Mouse (Mus musculus) E14TG2a.4 (cell line): ENCODE data around the gene Hoxd8.
A peak's percentile ranks its signal among the peaks of the same experiment; 100 is the strongest.

Experiments
- H3K27me3 ChIP-seq: 2 replicates; pipeline ENCODE4 v1.6.1; 2014; ENCODE audit warnings: low read length, control low read depth; ENCODE audit not compliant: insufficient read depth
- H3K36me3 ChIP-seq: 2 replicates; pipeline ENCODE4 v1.6.1; 2014; ENCODE audit warnings: low read length, control low read depth; ENCODE audit not compliant: insufficient read depth
- H3K4me1 ChIP-seq: replicated peaks from 2 replicates; pipeline ENCODE4 v1.6.1; 2014; ENCODE audit warnings: low read depth, low read length, control low read depth
- H3K4me3 ChIP-seq: replicated peaks from 2 replicates; pipeline ENCODE4 v1.5.1; 2014; ENCODE audit warnings: mild to moderate bottlenecking, low read length
- H3K9me3 ChIP-seq: 2 replicates; pipeline ENCODE4 v1.6.1; 2014; ENCODE audit warnings: low read length, control low read depth
- CTCF ChIP-seq: conservative IDR thresholded peaks from 2 replicates; pipeline ENCODE4 v1.5.1; 2014; ENCODE audit warnings: low read length
- NANOG ChIP-seq: IDR thresholded peaks from 2 replicates; pipeline ENCODE4 v1.6.1; 2014; ENCODE audit warnings: borderline replicate concordance, low read length, mixed read lengths
- POU5F1 ChIP-seq: IDR thresholded peaks from 2 replicates; pipeline ENCODE4 v1.6.1; 2014; ENCODE audit warnings: low read length, borderline replicate concordance

Hoxd8 gene

DNA sequence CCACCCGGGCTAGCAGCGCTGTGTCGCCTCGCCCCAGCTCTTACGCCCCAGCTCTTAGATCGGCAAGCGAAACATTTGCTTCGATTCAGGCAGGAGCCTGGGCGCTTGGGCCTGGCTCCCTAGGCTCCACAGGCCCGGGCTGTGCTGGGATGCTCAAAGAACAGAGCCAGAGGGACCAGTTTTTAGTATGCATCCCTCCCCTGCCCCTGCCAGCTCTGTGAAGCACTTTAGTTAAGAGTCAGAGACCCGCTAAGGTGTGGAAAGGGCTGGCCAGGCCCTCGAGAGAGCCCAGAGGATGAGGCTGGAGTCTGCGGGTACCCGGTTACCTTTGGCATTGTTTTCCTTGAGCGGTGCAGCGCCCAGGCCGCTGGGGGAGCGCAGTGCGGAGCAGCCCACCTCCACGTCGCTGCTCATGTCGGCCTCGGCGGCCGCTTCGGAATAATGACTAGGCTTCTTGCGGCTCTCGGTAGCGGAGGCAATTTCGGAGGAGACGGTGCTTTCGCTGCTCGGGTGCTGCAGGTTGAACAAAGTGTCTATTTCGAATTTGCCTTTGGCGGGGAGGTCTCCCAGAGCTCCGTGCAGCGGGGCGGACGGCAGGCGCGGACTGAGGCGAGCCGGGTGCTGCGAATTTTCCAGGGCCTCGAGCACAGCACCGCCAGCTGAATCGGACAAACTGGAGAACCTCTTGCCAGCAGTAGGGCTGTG, 45.6 kb upstream of the Hoxd8 start:
- TF ChIP-seq CTCF, result no peak
- TF ChIP-seq NANOG, result no peak

GRCm38 (mm10) chr2:74659507-74660005, 44.9 kb upstream of the Hoxd8 start, which contains the start of gene Evx2:
Gene Evx2 (minus strand): TSS chr2:74659557.
- Histone ChIP-seq H3K9me3 (no peaks in the 10 kb centered on the region), H3K36me3 (no peaks in the 10 kb centered on the region), H3K4me1 (peaks cover 44% of the 10 kb centered on the region), H3K27me3 (peaks cover 95% of the 10 kb centered on the region), H3K4me3 (peak within 1 kb of the TSS; percentile 35; the same call in 1 of the 2 replicates)
- TF ChIP-seq NANOG, result no peak
- TF ChIP-seq CTCF, result no peak
- no peak for TF ChIP-seq POU5F1

More for the DNA sequence above, 45.6 kb upstream of the Hoxd8 start:
- Histone ChIP-seq H3K36me3 (no peaks in the 10 kb centered on the region), H3K4me1 (peaks cover 44% of the 10 kb centered on the region), H3K9me3 (no peaks in the 10 kb centered on the region), H3K27me3 (peaks cover 95% of the 10 kb centered on the region), H3K4me3 (peak overlapping the region; percentile 35; the same call in 1 of the 2 replicates)

DNA sequence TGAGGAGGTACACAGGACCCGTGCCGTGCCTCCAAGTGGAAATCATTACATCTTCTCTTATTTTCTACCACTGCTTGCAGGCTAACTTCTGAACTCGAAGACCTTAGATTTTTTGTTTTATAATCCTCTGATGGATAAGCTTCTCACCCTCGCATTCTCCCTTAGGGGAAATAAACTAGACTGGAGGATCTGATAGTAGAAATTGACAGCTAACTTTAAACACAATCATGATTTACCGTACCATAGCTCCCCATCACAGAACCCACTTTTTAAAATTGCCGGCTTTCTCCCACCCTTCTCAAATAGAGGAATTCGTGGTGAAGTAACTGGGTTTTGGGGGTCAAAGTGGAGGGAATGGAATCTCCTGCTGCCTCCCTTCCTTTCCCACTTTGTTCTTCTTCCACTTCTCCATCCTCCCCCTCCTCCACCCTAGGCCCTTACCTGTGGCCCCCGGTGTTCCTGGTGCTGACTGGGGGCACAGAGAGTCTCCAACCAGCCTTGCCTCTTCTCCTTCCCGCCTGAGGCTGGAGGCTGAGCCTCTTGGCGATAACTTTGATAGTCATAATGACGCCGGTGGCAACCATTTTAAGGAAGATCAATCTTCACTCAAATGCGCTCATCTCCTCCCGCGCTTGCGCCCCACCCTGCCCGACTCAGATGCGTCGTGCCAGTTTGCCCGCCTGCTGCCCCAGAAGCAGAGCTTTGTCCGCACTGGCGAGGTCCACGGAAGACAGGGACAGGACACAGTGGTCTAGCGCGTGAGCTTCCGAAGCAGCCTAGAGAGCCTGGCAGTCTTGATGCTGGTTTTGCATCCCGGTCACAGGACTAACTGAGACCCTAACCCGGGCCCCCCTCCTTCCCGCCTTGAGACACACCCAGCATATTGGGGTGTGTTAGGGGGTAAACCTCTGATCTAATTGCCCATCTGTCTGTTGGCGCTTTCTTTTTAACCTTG, 43.7 kb upstream of the Hoxd8 start:
- Histone ChIP-seq H3K9me3 (no peaks in the 10 kb centered on the region), H3K4me1 (peaks cover 40% of the 10 kb centered on the region), H3K36me3 (no peaks in the 10 kb centered on the region), H3K4me3 (no peak overlapping the region), H3K27me3 (peaks cover 96% of the 10 kb centered on the region)
- no peak for TF ChIP-seq POU5F1
- TF ChIP-seq CTCF, result no peak
- TF ChIP-seq NANOG, result no peak

GRCm38 (mm10) chr2:74661685-74662084, 42.7 kb upstream of the Hoxd8 start:
- Histone ChIP-seq H3K9me3 (no peaks in the 10 kb centered on the region; the same call in 1 of the 2 replicates), H3K27me3 (peaks cover 97% of the 10 kb centered on the region), H3K4me3 (no peak overlapping the region), H3K4me1 (peaks cover 36% of the 10 kb centered on the region), H3K36me3 (no peaks in the 10 kb centered on the region)
- TF ChIP-seq CTCF (peak; percentile 13; the same call in 1 of the 2 replicates), POU5F1 (no peak), NANOG (no peak)

DNA sequence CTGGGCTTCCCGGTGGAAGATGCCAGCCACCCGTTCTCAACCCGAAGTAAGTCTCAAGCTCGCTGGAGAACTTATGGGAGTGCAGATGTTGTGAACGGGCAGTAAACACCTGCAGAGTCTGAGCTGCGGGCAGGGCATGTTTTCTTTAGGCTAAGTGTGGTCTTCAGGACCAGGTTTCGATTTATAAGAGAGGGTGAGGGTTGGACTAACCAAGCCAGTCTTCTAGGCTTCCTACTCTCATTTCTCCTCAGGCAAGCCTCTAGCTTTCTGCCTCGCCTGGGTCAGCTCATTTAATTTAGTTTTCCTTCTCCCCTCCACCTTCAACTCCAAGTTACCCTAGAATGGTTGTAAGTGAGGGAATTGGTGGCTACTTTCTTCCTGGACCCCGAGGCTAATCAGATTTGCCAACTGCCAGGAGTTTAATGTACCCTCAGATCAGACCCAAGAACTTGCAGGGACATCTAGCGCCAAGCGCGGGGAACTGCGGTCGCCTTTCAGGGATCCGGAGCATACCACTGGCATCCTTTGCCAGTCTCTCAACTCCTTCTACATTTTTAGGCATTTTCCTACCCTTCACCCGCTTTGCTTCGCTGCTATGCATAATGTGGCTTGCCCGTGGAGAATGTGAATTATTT, 41.0 kb upstream of the Hoxd8 start:
- Histone ChIP-seq H3K9me3 (no peaks in the 10 kb centered on the region; the same call in 1 of the 2 replicates), H3K27me3 (peaks cover 92% of the 10 kb centered on the region), H3K36me3 (no peaks in the 10 kb centered on the region), H3K4me1 (peaks cover 37% of the 10 kb centered on the region), H3K4me3 (no peak overlapping the region)
- TF ChIP-seq NANOG (no peak), CTCF (peak; percentile 54)

GRCm38 (mm10) chr2:74666411-74666810, 38.0 kb upstream of the Hoxd8 start:
- Histone ChIP-seq H3K9me3 (no peaks in the 10 kb centered on the region; the same call in 1 of the 2 replicates), H3K36me3 (no peaks in the 10 kb centered on the region), H3K4me3 (no peak overlapping the region), H3K27me3 (peaks cover 91% of the 10 kb centered on the region), H3K4me1 (peaks cover 28% of the 10 kb centered on the region)
- TF ChIP-seq CTCF (no peak), POU5F1 (no peak), NANOG (no peak)

GRCm38 (mm10) chr2:74667191-74667841, 37.1 kb upstream of the Hoxd8 start:
- peaks cover 91% of the 10 kb centered on the region for H3K27me3 ChIP-seq
- TF ChIP-seq CTCF (no peak), NANOG (no peak), POU5F1 (no peak)
- peaks cover 27% of the 10 kb centered on the region for H3K4me1 ChIP-seq
- H3K36me3 ChIP-seq, result no peaks in the 10 kb centered on the region
- H3K4me3 ChIP-seq, result peak overlapping the region; percentile 26; the same call in 1 of the 2 replicates
- no peaks in the 10 kb centered on the region; the same call in 1 of the 2 replicates for H3K9me3 ChIP-seq
